Mouse (Mus musculus) ES-CJ7 (cell line): ENCODE results near the gene Fbxl12.
"Not testable (repeated sequence)": the region's sequence is repeated elsewhere in the genome, so short reads cannot be mapped to it uniquely, and the experiment has no call there.

Experiments
- DNase-seq: peaks from one replicate; pipeline ENCODE4 v3.0.0; 2011; ENCODE audit warnings: low read depth, low spot score

Fbxl12 gene

GRCm38 (mm10) chr9:20644360-20645081 lies at the start of gene Fbxl12:
Gene Fbxl12 (minus strand): TSS chr9:20644767.
- peak; percentile 76 for DNase-seq

DNA sequence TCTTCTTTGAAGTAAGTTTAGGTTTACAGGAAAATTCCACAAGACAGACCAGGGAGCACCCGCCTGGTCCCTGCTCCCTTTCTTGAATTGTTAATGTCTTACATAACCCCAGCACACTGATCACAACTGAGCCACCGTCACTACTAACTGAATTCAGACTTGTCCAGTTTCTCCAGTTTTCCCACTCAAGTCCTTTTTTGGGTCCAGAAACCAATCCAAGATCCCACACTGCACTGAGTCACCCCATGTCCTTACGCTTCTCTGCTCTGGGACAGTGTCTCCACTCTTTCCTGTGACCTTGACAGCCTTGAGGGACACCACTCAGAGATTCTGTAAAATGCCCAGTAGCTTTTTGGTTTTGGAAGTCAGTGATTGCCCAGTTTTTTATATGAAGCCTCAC lies 48.3 kb upstream of the Fbxl12 start:
- DNase-seq = no peak

- not testable (repeated sequence) for DNase-seq
These were observed 45.9 kb upstream of the Fbxl12 start for GRCm38 (mm10) chr9:20690449-20690848.

DNA sequence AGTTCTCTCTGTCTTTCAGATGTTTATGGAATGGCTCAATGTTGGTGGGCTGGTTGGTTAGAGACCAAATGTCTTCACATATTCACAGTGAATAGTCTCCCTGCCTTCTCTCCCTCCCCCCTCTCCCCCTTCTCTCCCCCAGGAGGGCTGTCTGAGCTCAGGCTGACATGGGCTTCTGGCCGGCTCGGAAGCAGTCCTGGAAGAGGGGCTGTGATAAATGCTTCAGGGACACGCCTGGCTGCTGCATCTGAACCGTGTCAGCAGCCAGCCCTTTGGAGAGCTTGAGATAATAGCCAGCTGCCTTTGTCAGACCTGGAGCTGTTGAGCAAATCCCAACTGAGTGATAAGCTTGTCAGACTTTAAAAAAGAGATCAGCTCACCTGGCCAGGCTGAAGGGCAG lies 45.3 kb upstream of the Fbxl12 start:
- DNase-seq = no peak

GRCm38 (mm10) chr9:20689403-20689802 lies 44.8 kb upstream of the Fbxl12 start:
- no peak for DNase-seq

- DNase-seq = no peak
These were observed 40.7 kb upstream of the Fbxl12 start for GRCm38 (mm10) chr9:20685081-20685861.

DNA sequence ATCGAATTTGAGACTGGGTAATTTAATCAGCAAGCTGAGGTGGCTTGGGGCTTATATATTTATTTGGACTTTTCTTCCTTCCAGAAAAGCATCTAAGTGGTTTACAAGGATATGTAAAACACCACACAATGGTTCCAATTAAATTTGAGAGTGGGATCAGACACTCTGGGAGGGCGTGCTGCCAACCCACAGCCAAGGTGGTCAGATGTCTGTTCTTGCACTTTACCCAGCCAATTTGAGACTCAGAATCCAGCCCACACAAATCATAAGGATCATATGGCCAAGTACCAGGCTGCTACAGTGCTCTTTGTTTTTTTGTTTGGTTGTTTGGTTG lies 37.8 kb upstream of the Fbxl12 start:
- no peak for DNase-seq

DNA sequence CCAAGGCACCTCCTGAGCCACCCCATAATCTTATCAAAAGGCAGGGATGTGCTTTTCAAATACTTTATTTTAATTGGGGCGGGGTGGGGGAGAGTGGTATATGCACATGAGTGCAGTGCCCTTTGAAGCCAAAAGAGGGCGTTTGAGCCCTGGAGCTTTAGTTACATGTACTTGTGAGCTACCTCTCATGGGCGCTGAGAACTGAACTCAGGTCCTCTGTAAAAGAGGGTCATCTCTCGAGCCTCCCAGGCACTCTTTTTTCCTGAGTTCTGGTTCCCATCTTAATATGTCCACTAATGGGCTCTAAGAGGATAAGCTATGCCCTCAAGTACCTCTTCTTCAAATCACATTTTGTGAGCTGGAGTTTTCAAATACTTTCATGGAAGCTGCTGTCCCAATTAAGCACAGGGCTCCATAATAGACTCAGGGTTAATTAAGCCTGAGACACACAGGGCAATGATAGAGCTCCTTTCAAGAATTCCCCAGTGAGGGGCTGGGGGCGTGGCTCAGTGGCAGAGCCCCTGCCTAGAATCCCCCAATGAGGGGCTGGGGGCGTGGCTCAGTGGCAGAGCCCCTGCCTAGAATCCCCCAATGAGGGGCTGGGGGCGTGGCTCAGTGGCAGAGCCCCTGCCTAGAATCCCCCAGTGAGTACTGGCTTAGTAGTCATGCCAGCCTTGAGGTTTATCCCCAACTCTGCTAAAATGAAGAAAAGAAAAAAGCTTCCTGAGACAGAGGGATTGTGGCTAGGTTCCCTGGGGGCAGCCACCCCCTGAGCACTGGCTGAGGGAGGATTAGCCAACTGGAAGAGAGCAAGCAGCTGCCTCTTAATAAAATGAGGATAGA lies 37.2 kb upstream of the Fbxl12 start:
- no peak for DNase-seq

- no peak for DNase-seq
These were observed 35.9 kb upstream of the Fbxl12 start for GRCm38 (mm10) chr9:20680378-20680958.

- no peak for DNase-seq
These were observed 33.3 kb upstream of the Fbxl12 start for GRCm38 (mm10) chr9:20677892-20678291.

DNA sequence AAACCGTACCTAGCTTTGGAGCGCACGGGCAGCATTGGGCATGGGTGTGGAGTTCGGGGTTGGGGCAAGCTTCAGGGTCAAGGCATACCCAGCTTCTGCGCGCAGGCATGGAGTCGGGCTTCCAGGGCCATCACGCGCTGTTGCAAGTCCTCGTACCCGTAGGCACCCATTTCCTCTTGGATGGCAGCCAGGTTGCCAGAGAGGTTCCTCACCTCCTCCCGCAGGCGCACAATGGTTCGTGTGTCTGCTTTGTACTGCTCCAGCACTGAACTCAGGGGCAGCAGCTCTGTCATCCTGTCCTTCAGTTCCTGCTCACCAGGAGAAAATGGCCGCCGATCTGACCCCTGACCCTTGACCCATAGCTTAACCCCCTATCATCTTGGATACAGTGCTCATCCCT lies 27.5 kb upstream of the Fbxl12 start:
- no peak for DNase-seq

DNA sequence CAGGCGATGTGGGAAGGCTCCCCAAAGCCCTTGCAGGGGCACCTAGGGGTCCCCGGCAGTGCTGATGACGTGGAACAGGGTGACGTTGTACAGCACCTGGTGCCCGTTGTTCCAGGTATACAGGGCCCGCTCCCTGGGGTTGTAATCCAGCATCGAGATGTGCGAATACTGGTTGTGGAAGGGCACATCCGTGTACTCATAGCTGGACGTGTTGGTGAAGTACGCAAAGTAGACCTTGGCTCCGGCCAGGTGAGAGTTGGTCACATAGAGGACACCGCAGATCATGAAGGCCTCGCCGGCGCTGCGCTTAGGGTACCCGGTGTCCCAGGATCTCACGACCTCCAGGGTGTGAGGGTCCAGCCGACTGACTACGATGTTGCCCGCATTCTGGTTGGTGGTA lies 23.5 kb upstream of the Fbxl12 start:
- DNase-seq = no peak

DNA sequence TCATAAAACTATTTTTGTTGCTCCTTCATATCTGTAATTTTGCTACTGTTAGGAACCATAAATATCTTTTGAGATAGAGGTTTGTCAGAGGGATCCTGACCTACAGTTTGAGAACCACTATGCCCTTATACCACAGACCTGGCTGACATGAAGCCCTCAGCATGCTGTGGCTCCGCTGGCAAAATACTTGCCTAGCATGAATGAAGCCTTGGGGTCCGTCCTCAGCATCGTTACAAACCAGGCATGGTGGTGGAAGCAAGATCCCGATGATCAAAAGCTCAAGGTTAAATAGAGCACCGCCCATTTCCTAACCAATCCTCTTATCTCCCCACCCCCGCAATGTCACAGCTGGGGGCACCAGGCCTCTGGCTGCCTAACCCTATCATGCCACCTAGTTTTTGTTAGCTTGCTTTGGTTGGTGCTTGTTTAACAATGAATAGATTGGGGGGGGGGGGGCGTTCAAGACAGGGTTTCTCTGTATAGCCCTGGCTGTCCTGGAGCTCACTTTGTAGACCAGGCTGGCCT lies 22.0 kb upstream of the Fbxl12 start:
- DNase-seq = peak; percentile 55

- no peak for DNase-seq
These were observed 21.4 kb upstream of the Fbxl12 start for GRCm38 (mm10) chr9:20665925-20666324.

DNA sequence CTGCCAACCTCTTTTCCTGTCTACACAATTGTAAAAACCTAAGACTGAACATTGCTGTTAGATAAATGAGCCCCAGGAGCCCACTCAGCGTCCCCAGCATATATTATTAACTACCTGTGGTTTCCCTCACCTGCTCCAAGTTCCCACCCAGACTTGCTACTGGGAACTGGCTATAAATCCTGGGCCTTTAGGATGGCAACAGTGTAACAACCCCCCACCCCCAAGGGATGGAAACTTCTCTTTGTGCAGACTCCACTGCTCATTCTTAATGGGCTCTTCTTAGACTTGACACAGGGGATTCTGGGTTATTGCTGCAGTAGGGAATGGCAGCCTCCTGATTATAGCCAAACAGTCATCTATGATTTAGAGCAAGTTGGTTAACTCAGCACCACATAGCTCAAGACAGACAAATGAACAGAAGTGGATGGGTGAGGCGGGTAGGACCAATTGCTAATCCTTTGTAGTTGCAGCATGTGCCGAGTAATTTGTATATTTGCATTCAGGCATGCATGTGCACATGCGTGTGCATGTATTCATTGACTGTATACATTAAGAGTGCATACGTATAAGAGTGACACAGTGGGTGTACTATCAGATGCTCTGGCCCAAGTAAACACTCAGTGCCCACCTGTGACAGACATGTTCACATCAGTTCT lies 20.5 kb upstream of the Fbxl12 start:
- DNase-seq = no peak

- DNase-seq = no peak
These were observed 19.8 kb upstream of the Fbxl12 start for GRCm38 (mm10) chr9:20664366-20664765.

DNA sequence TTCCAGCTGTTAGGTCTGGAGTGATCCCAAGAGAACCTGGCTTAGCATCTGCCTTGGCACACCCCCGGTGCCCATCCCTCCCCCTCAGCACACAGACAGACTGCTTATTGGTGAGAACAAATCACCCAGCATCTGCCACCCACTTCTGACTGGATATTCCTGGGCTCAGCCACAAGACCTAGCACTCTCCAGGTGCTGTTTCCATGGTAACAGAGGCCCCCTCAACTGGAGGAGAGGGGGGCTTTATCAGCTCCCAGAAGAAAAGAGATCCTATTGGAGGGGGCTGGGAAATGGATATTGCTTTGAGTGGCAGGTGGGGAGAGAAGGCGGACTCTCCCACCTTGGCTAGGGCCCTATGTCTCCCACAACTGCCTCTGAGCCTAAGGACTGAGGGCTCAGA lies 19.4 kb upstream of the Fbxl12 start:
- no peak for DNase-seq

DNA sequence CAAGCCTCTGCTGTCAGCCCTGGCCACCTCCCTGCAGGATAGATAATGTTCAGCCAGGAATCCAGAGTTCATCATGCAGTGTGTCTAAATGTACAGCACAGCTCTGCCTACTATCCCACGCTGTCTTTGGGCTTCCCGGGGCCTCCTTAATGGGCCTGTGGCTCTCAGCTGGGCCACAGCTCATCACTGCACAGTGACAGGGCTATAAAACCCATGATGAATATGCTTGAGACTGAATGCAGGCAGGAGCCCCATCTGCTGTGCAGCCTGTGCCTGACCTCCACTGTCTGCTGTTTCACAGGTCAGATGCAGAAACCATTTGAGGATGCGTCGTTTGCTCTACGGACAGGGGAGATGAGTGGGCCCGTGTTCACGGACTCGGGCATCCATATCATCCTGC lies 18.3 kb upstream of the Fbxl12 start:
- DNase-seq = no peak

GRCm38 (mm10) chr9:20662325-20662724 lies 17.8 kb upstream of the Fbxl12 start:
- DNase-seq = peak; percentile 44

DNA sequence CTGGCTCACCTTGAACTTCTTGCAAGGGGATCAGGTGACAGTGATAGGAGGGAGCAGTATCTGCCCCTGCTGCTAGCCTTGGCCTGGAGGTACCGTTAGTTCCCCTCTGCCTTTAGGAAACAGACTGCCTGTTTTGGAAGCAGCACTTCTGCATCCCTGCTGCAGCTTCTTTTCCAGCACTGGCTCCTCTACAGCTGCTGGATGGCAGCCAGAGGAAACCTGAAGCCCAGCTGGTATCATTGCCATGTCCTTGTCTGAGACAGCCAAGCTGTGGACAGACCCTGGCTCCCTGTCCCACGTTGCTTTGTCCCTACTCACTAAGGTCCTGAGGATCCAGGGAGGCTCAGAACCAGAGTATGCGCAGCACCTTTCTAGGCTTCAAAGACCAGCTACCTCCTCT lies 13.0 kb upstream of the Fbxl12 start:
- DNase-seq = no peak

- no peak for DNase-seq
These were observed 9.3 kb upstream of the Fbxl12 start for GRCm38 (mm10) chr9:20653859-20654258.
